Mouse (Mus musculus): ENCODE data around the gene Igf1. TPM values are rescaled to one million over a fixed set of nuclear protein-coding genes. Genes with fewer than 3 reads are reported as not detected.

Igf1 gene
- polyA plus RNA-seq (2012; ENCODE audit: insufficient read depth, low replicate concordance), result 13.5 TPM in 1 of 2 replicates, not detected in the other

DNA sequence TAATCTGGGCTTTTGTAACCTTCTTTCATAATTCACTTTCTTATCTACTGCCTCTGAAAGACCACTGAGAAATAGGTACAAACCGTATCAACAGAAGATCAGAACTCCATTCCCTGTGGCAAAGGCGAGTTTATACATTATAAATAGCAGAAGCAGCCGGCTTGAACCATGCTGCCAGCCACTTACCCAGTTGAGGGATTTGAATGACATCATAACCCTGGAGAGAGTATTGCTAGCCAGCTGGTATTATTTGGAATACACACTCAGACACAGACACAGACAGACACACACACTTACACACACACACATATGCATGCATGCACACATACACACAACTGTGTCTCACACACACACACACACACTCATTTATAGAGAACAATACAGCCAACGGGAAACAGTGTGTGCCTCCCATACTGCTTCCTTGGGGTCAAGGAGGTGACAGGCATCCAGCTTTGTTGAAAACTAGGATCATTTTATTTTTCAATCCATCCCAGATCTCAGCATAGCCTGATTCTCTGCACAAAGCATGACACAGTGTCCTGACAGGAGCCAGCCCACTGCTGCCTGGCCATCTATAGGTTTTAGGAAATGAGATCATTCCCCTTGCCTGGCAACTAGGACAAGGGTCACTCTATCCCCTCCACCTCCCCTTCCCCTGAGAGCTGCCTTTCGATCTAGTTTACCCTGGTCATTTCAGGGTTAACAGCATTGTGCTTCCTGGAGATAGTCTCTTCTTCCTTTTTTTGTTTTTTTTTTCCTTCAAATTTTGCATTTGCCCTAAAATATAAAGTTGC, at the start of gene Igf1:
TSS of gene Igf1 (plus strand) at position 253 of the 794 bp plus-strand sequence.
- Histone ChIP-seq H3K9me3 (no peaks in the 10 kb centered on the region), H3K27me3 (replicated peaks) (peaks cover 68% of the 10 kb centered on the region), H3K36me3 (replicated peaks; ENCODE audit: low read length) (no peaks in the 10 kb centered on the region), H3K4me3 (replicated peaks) (peak within 1 kb of the TSS; percentile 81), H3K4me1 (peaks cover 30% of the 10 kb centered on the region)
- TF ChIP-seq GATA1 (IDR thresholded peaks at IDR 0.05; ENCODE audit: borderline replicate concordance, low read length), result no peak
- no peak for TF ChIP-seq FLI1 (IDR thresholded peaks at IDR 0.05; ENCODE audit: low read length)

DNA sequence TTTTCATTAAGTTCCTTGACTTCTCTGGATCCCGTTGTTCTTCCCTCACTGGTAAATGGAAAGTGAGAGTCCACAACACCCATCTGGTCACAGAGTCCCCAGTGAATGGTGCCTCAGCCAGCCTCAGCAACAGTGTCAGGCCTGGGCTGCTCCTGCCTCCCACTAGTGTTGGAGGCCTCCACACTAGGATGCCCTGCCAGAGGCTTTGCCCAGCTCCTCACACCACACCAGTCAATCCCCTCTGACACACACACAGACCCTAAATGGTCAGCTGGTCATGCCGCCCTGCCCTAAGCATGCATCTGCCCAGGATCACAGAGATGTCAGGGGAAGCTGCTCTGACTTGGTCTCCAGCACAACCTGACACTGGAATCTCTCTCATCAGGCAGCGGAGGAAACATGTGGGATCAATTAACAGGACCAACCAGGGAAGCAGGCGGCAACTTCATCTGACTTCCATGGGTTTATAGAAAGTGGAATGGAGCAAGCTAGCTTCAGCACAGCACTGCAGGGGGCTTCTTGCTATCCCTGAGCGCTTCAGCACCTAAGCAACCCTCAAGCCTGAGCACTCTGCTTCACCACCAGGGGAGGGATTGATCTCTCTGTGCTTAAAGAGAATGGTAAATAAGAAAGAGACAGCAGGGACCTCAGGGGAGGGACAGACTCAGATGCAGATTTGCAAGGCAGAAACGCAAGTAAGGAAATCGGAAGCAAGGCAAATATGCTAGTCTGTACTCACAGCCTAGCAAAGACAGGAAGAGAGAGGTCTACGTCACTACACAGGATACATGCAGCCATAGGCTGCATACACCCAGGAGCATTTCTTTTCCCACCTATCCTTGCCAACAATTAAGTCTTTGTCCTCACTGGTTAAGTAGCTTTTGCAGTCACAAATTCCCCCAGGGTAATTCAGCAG, 45.6 kb upstream of the Igf1 start:
- TF ChIP-seq GATA1 (IDR thresholded peaks at IDR 0.05; ENCODE audit: borderline replicate concordance, low read length) (no peak), FLI1 (IDR thresholded peaks at IDR 0.05; ENCODE audit: low read length) (no peak)
- Histone ChIP-seq H3K27me3 (replicated peaks) (no peaks in the 10 kb centered on the region), H3K4me3 (replicated peaks) (no peak overlapping the region), H3K4me1 (no peaks in the 10 kb centered on the region), H3K9me3 (no peaks in the 10 kb centered on the region; the same call in 1 of the 2 replicates), H3K36me3 (replicated peaks; ENCODE audit: low read length) (no peaks in the 10 kb centered on the region)

DNA sequence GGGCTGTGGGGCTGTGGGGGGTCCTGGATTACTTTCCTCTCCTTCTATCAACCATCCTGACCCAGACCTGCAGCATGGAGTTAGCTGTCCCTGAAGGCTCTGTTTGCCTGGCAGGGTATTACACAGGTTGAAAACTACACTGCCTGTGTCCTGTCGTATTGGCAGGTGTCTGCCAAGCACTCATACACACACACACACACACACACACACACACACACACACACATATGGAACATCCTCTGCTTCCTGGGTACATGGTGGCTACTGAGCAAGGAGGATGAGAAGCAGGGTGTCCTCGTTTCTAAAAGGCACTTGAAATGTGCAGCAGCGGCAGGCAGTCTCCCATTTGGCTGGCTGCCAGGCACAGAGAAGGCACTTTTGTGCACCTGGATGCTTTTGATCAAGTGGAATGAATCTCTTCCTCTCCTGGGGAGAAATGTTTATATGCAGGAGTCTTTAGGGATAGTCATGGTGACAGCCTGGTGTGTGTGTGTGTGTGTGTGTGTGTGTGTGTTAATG, 44.9 kb upstream of the Igf1 start:
- H3K4me3 ChIP-seq (replicated peaks), result no peak overlapping the region
- H3K9me3 ChIP-seq, result no peaks in the 10 kb centered on the region; the same call in 1 of the 2 replicates
- H3K4me1 ChIP-seq, result no peaks in the 10 kb centered on the region
- H3K27me3 ChIP-seq (replicated peaks), result no peaks in the 10 kb centered on the region
- TF ChIP-seq FLI1 (IDR thresholded peaks at IDR 0.05; ENCODE audit: low read length) (no peak), GATA1 (IDR thresholded peaks at IDR 0.05; ENCODE audit: borderline replicate concordance, low read length) (no peak)
- H3K36me3 ChIP-seq (replicated peaks; ENCODE audit: low read length), result no peaks in the 10 kb centered on the region

DNA sequence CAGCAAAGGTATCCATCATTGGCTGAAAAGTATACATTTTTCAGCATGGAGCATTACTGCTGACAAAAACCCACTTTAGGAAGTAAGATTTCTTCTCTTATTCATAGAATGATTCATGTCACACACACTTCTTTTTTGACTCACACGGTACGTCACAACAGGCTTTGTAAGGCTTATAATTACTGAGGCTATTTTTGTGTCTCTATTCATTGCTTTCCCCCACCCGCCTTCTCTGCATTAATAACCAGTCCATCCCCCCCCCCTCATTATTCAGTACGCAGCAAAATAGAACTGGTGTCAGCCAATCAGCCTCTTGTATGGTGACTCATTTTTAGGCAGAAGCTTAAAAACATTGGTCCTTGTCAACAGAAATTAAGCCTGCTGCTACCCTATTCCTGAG, 41.2 kb upstream of the Igf1 start:
- Histone ChIP-seq H3K27me3 (replicated peaks) (no peaks in the 10 kb centered on the region), H3K36me3 (replicated peaks; ENCODE audit: low read length) (no peaks in the 10 kb centered on the region), H3K4me1 (no peaks in the 10 kb centered on the region), H3K9me3 (peaks cover 4% of the 10 kb centered on the region), H3K4me3 (replicated peaks) (no peak overlapping the region)
- no peak for TF ChIP-seq FLI1 (IDR thresholded peaks at IDR 0.05; ENCODE audit: low read length)
- no peak for TF ChIP-seq GATA1 (IDR thresholded peaks at IDR 0.05; ENCODE audit: borderline replicate concordance, low read length)

DNA sequence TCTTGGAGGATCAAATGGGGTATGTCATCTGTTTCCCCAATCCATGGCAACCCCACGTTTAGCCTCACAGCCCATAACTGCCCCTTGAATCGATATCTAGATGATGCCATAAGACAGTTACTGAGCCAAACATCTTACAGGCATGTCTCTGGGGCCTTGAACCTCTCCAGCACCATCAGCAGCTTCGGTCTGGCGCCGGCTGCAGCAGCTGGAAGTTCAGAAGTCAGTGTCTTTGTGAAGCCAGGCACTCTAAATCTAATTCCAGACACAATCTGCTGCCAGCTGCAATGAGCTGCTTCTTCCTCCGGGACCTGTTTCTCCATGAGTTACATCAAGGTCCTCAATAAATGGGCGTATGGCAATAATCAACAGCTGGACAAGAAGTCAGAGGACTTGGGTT, 40.3 kb upstream of the Igf1 start:
- H3K4me1 ChIP-seq, result no peaks in the 10 kb centered on the region
- no peak for TF ChIP-seq GATA1 (IDR thresholded peaks at IDR 0.05; ENCODE audit: borderline replicate concordance, low read length)
- no peak for TF ChIP-seq FLI1 (IDR thresholded peaks at IDR 0.05; ENCODE audit: low read length)
- no peak overlapping the region for H3K4me3 ChIP-seq (replicated peaks)
- peaks cover 8% of the 10 kb centered on the region for H3K9me3 ChIP-seq
- no peaks in the 10 kb centered on the region for H3K36me3 ChIP-seq (replicated peaks; ENCODE audit: low read length)
- H3K27me3 ChIP-seq (replicated peaks), result no peaks in the 10 kb centered on the region

DNA sequence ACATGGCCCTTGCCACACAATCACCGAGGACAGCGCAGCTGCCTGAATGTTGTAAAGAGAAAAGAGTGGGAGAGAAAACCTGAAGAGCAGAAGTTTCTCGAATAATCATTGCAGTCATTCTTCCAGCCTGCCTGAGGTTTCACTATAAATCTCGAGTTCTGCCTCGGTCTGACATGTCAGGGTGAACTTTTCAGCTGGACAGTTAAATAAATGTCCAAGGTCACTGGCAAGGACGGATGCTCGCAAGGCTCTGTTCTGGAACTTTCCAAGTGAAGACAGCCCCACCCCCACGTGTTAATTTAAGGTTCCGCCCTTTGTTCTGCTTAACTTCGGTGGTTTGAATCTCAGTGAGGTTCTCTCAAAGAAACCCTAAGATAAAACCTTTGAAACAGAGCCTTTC, 36.2 kb upstream of the Igf1 start:
- Histone ChIP-seq H3K36me3 (replicated peaks; ENCODE audit: low read length) (no peaks in the 10 kb centered on the region), H3K27me3 (replicated peaks) (no peaks in the 10 kb centered on the region), H3K4me1 (no peaks in the 10 kb centered on the region), H3K4me3 (replicated peaks) (no peak overlapping the region), H3K9me3 (peaks cover 12% of the 10 kb centered on the region)
- TF ChIP-seq FLI1 (IDR thresholded peaks at IDR 0.05; ENCODE audit: low read length), result no peak
- TF ChIP-seq GATA1 (IDR thresholded peaks at IDR 0.05; ENCODE audit: borderline replicate concordance, low read length), result no peak

DNA sequence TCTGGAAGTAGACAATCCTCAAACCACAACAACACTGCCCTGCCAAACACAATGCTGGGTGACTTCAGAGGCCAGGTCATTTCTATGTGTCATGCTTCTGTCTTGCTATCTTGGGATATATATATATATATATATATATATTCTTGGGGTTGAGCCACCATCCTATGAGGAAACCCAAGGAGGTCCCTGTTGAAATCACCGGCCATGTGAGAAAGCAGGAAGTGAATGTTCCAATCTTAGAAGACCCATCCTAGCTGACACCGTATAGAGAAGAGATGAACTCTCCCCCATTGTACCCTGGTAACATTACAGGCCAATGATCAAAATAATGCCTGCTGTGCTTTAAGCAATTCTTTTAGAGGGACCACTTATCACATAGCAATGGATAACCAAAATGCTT, 28.1 kb upstream of the Igf1 start:
- Histone ChIP-seq H3K9me3 (peaks cover 4% of the 10 kb centered on the region; the same call in 1 of the 2 replicates), H3K4me3 (replicated peaks) (no peak overlapping the region), H3K36me3 (replicated peaks; ENCODE audit: low read length) (no peaks in the 10 kb centered on the region), H3K27me3 (replicated peaks) (no peaks in the 10 kb centered on the region), H3K4me1 (no peaks in the 10 kb centered on the region)
- no peak for TF ChIP-seq GATA1 (IDR thresholded peaks at IDR 0.05; ENCODE audit: borderline replicate concordance, low read length)
- no peak for TF ChIP-seq FLI1 (IDR thresholded peaks at IDR 0.05; ENCODE audit: low read length)

DNA sequence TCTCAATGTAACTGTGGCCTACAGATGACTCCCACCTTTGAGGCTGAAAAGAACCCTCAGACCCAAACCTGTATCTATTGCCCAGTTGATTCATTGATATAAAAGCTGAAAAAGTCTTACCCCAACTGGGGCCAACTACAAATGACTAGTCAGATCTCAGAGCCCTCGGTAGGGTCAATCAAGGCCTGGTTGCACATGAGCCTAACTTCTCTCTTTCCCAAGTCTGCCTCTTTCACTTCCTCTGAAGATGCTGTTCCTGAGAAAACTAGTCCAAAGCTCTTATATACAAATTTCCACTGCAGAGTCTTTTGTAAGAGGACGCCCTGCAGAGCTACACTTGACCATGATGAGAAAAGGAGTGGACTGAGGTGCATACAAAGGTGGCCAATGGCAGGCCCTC, 27.4 kb upstream of the Igf1 start:
- no peak overlapping the region for H3K4me3 ChIP-seq (replicated peaks)
- H3K27me3 ChIP-seq (replicated peaks), result no peaks in the 10 kb centered on the region
- TF ChIP-seq GATA1 (IDR thresholded peaks at IDR 0.05; ENCODE audit: borderline replicate concordance, low read length) (no peak), FLI1 (IDR thresholded peaks at IDR 0.05; ENCODE audit: low read length) (no peak)
- H3K36me3 ChIP-seq (replicated peaks; ENCODE audit: low read length), result no peaks in the 10 kb centered on the region
- peaks cover 4% of the 10 kb centered on the region; the same call in 1 of the 2 replicates for H3K9me3 ChIP-seq
- no peaks in the 10 kb centered on the region for H3K4me1 ChIP-seq

DNA sequence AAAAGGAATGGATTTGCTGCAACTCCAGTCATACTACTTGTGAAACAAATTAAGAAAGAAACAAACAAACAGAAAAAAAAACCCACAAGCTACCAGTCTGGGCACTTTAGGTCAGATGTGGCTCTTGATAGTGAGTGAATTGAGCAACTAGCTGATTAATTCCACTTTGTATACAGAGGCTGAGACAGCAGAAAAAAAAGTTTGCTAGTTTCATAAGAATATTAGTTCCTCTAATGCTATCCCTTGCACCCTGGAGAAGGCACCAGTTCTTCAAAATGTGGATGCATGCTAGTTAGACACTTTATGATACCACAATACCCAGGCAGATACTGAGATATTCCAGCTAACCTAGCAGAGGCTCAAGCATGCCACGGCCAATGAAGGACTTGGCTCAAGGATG, 26.0 kb upstream of the Igf1 start:
- H3K36me3 ChIP-seq (replicated peaks; ENCODE audit: low read length), result no peaks in the 10 kb centered on the region
- H3K27me3 ChIP-seq (replicated peaks), result no peaks in the 10 kb centered on the region
- no peak for TF ChIP-seq FLI1 (IDR thresholded peaks at IDR 0.05; ENCODE audit: low read length)
- no peak for TF ChIP-seq GATA1 (IDR thresholded peaks at IDR 0.05; ENCODE audit: borderline replicate concordance, low read length)
- H3K4me1 ChIP-seq, result no peaks in the 10 kb centered on the region
- no peak overlapping the region for H3K4me3 ChIP-seq (replicated peaks)
- no peaks in the 10 kb centered on the region for H3K9me3 ChIP-seq

All from megakaryocyte, embryonic 14.5 days (primary cell).